Mouse (Mus musculus) heart, embryonic 11.5 days (tissue): ENCODE data around the gene Tmem120a. TPM values are rescaled to one million over a fixed set of nuclear protein-coding genes. Genes with fewer than 3 reads are reported as not detected.
A peak's percentile ranks its signal among the peaks of the same experiment; 100 is the strongest.

Experiments
- ATAC-seq: fragments of 200-750 bp; cut with Nextera tagmentation; replicated peaks from 2 replicates; pipeline ENCODE4 v1.8.0; 2017; ENCODE audit warnings: moderate library complexity; ENCODE audit not compliant: insufficient number of reproducible peaks, low FRiP score, low TSS enrichment
- H3K27ac ChIP-seq: fragments of 300-500 bp; sonication (generic); 2 replicates; pipeline ENCODE4 v1.5.1; 2014; ENCODE audit warnings: mild to moderate bottlenecking, low read depth, low read length
- H3K27me3 ChIP-seq: fragments of 300-500 bp; sonication (generic); 2 replicates; pipeline ENCODE4 v1.6.1; 2014; ENCODE audit warnings: mild to moderate bottlenecking, low read length, mixed read lengths; ENCODE audit not compliant: control insufficient read depth, insufficient read depth
- H3K36me3 ChIP-seq: fragments of 300-500 bp; sonication (generic); 2 replicates; pipeline ENCODE4 v1.6.1; 2014; ENCODE audit warnings: mild to moderate bottlenecking, low read length, moderate library complexity, mixed read lengths; ENCODE audit not compliant: control insufficient read depth, insufficient read depth
- H3K4me1 ChIP-seq: fragments of 300-500 bp; sonication (generic); 2 replicates; pipeline ENCODE4 v1.6.1; 2014; ENCODE audit warnings: low read length; ENCODE audit not compliant: control insufficient read depth, insufficient read depth
- H3K4me2 ChIP-seq: fragments of 300-500 bp; sonication (generic); 2 replicates; pipeline ENCODE4 v1.6.1; 2014; ENCODE audit warnings: mild to moderate bottlenecking, moderate library complexity
- H3K4me3 ChIP-seq: fragments of 300-500 bp; sonication (generic); 2 replicates; pipeline ENCODE4 v1.5.1; 2014; ENCODE audit warnings: low read depth, low read length
- H3K9ac ChIP-seq: fragments of 300-500 bp; sonication (generic); 2 replicates; pipeline ENCODE4 v1.6.1; 2014; ENCODE audit warnings: mild to moderate bottlenecking, low read depth, low read length, moderate library complexity
- H3K9me3 ChIP-seq: fragments of 300-500 bp; sonication (generic); replicated peaks from 2 replicates; pipeline ENCODE4 v1.6.1; 2016; ENCODE audit warnings: low read length; ENCODE audit not compliant: control insufficient read depth
- WGBS: fragments of 180-500 bp; shearing (Covaris S2); extraction: QIAGEN DNeasy Blood & Tissue Kit; methylation state at CpG from one replicate; pipeline ENCODE4 v1.1.7; 2014; ENCODE audit not compliant: insufficient replicate concordance; 5-methylcytosine and 5-hydroxymethylcytosine counted together
- polyA plus RNA-seq: library from polyadenylated mRNA; unstranded; fragments of >200 nt; fragmentation: Nextera tagmentation; extraction: Ambion mirVana; gene quantifications from 2 replicates; pipeline ENCODE4 v1.2.1, GENCODE M21; 2014

The Tmem120a gene
- polyA plus RNA-seq, 1 experiment from 2014 or later = 34.7 TPM

- Histone ChIP-seq H3K36me3 (no peaks in the 10 kb centered on the region), H3K4me3 (no peak overlapping the region), H3K9ac (0 out of 2 replicates have a peak overlapping the region, but pooled peaks have one; percentile 39), H3K4me1 (no peaks in the 10 kb centered on the region), H3K27me3 (peaks cover 4% of the 10 kb centered on the region; the same call in 1 of the 2 replicates), H3K9me3 (no peaks in the 10 kb centered on the region), H3K27ac (no peak overlapping the region), H3K4me2 (no peak overlapping the region)
- ATAC-seq = no peak
- 64% methylated on average over 3 of the region's 3 CpGs for WGBS
These were observed 20.7 kb upstream of the Tmem120a start for GRCm38 (mm10) chr5:135764971-135765370.

DNA sequence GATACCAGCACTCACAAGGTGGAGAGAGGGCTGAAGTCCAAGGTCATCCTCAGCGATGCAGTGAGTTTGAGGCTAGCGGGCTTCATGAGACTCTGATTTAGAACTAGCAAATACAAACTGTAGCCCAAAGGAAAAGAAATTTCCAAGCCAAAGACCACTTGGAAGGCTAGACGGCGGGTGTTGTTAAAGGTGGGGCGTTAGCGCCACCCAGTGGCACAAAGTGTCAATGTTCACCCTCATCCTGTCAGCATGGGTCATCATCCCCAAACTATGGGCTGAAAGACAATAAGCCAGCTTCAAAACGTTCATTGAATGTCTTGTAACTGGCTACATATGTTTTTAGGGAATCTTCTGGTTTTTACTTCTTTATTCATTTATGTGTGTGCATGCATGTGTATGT, 19.3 kb upstream of the Tmem120a start:
- no peak for ATAC-seq
- WGBS = 0% methylated on average over 7 of the region's 7 CpGs
- H3K27ac ChIP-seq = no peak overlapping the region

DNA sequence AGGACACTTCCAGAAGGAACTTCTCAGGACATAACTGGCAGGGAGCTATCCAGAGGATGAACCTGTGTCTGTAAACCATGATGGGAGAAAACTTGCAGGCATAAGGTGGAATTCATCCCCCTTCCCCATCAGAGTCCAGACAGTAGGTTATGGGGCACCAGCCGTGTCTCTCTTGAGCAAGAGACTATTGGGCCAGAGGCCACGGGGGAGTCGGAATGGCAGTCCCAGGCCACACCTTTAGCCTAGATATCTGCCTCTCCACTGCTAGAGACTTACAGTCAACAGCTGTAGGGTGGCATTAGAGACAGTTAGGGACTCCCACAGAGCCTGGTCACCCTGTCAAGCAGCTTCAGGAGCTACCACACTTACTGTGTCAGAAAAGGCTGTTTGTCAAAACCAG, 17.6 kb upstream of the Tmem120a start:
- 63% methylated on average over 3 of the region's 3 CpGs for WGBS

More for the DNA sequence above, 19.3 kb upstream of the Tmem120a start:
- Histone ChIP-seq H3K27me3 (peaks cover 4% of the 10 kb centered on the region; the same call in 1 of the 2 replicates), H3K4me3 (no peak overlapping the region), H3K36me3 (no peaks in the 10 kb centered on the region), H3K4me1 (no peaks in the 10 kb centered on the region), H3K9me3 (no peaks in the 10 kb centered on the region), H3K4me2 (no peak overlapping the region), H3K9ac (no peak overlapping the region)

DNA sequence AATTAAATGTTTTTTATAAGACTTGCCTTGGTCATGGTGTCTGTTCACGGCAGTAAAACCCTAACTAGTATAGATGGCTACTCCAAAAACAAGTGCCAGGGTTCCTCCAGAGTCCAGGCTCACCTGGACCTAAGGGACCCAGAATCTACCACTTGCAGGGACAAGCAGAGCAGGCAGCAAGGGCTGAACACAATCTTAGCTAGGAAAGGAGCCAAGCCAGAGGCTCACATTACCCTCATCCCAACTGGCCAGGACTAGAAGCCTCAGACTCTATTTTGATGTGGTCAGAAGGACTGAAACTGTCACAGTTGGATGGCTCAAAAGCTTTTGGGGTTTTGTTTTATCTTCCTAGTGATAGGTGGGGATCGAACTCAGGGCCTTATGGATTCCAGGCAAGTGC, 7.3 kb upstream of the Tmem120a start:
- Histone ChIP-seq H3K36me3 (no peaks in the 10 kb centered on the region), H3K27ac (no peak overlapping the region), H3K9me3 (0 out of 2 replicates have a peak, but pooled peaks cover 4% of the 10 kb centered on the region), H3K4me2 (no peak overlapping the region), H3K9ac (no peak overlapping the region), H3K4me3 (no peak overlapping the region), H3K27me3 (no peaks in the 10 kb centered on the region), H3K4me1 (no peaks in the 10 kb centered on the region)
- 68% methylated on average over 2 of the region's 2 CpGs for WGBS
- ATAC-seq = no peak

More for the DNA sequence above, 17.6 kb upstream of the Tmem120a start:
- H3K9ac ChIP-seq = no peak overlapping the region
- H3K4me3 ChIP-seq = no peak overlapping the region
- H3K36me3 ChIP-seq = no peaks in the 10 kb centered on the region
- no peak overlapping the region for H3K4me2 ChIP-seq
- no peak overlapping the region for H3K27ac ChIP-seq
- peaks cover 4% of the 10 kb centered on the region; the same call in 1 of the 2 replicates for H3K27me3 ChIP-seq
- no peak for ATAC-seq
- no peaks in the 10 kb centered on the region for H3K4me1 ChIP-seq
- no peaks in the 10 kb centered on the region for H3K9me3 ChIP-seq

- no peak overlapping the region for H3K4me2 ChIP-seq
- WGBS = 69% methylated on average over 1 of the region's 1 CpGs
- H3K4me3 ChIP-seq = no peak overlapping the region
- no peaks in the 10 kb centered on the region for H3K27me3 ChIP-seq
- no peak for ATAC-seq
- H3K9ac ChIP-seq = no peak overlapping the region
- no peaks in the 10 kb centered on the region for H3K4me1 ChIP-seq
- H3K36me3 ChIP-seq = no peaks in the 10 kb centered on the region
- no peak overlapping the region for H3K27ac ChIP-seq
- H3K9me3 ChIP-seq = 0 out of 2 replicates have a peak, but pooled peaks cover 4% of the 10 kb centered on the region
These were observed 6.8 kb upstream of the Tmem120a start for GRCm38 (mm10) chr5:135751041-135751440.

- Histone ChIP-seq H3K9me3 (0 out of 2 replicates have a peak, but pooled peaks cover 4% of the 10 kb centered on the region), H3K4me2 (peak overlapping the region; percentile 98), H3K4me1 (peaks cover 17% of the 10 kb centered on the region), H3K36me3 (peaks cover 6% of the 10 kb centered on the region), H3K4me3 (peak overlapping the region; percentile 96), H3K27ac (peak overlapping the region; percentile 75), H3K27me3 (0 out of 2 replicates have a peak, but pooled peaks cover 2% of the 10 kb centered on the region), H3K9ac (peak overlapping the region; percentile 72)
- WGBS = 13% methylated on average over 12 of the region's 12 CpGs
- ATAC-seq = no peak
These were observed 494 bp upstream of the Tmem120a start for GRCm38 (mm10) chr5:135744742-135745141.

GRCm38 (mm10) chr5:135742941-135743740, 1.1 kb downstream of the Tmem120a start:
- H3K36me3 ChIP-seq = peaks cover 6% of the 10 kb centered on the region
- 0 out of 2 replicates have a peak, but pooled peaks cover 2% of the 10 kb centered on the region for H3K27me3 ChIP-seq
- ATAC-seq = no peak
- H3K9ac ChIP-seq = peak overlapping the region; percentile 81
- H3K4me3 ChIP-seq = peak overlapping the region; percentile 96
- peak overlapping the region; percentile 98 for H3K4me2 ChIP-seq
- 0 out of 2 replicates have a peak, but pooled peaks cover 4% of the 10 kb centered on the region for H3K9me3 ChIP-seq
- 21% methylated on average over 18 of the region's 18 CpGs for WGBS
- 0 out of 2 replicates have a peak overlapping the region, but pooled peaks have one; percentile 15 for H3K27ac ChIP-seq
- H3K4me1 ChIP-seq = peaks cover 17% of the 10 kb centered on the region

DNA sequence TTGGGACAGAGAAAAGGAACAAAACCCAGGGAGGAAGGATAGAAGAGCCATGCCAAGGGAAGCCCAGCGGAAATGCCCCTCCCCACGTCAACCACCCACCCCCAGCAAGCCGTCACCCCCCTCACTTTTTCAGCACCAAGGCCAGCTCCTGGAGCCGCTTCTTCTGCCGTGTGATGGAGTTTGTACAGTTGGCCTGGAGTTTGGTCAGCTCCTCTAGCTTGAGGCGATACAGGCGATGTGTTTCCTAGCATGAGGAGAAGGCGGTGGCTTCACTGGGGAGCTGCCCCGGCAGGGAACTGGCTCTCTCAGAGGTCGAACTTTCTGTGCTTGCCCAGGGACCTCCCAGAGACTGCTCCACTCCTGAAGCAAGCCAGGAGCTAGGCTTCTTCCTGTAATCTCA, 2.1 kb downstream of the Tmem120a start:
- H3K4me3 ChIP-seq = no peak overlapping the region
- WGBS = 58% methylated on average over 10 of the region's 10 CpGs
- no peak overlapping the region for H3K4me2 ChIP-seq
- H3K27me3 ChIP-seq = 0 out of 2 replicates have a peak, but pooled peaks cover 2% of the 10 kb centered on the region
- no peak overlapping the region for H3K9ac ChIP-seq
- no peaks in the 10 kb centered on the region for H3K9me3 ChIP-seq
- peaks cover 8% of the 10 kb centered on the region for H3K36me3 ChIP-seq
- H3K27ac ChIP-seq = no peak overlapping the region
- no peak for ATAC-seq
- H3K4me1 ChIP-seq = peaks cover 17% of the 10 kb centered on the region
